ENCODE assay signal across 8 mouse cellular contexts in genomic region chr10:79986963-79987362, GRCm38 (mm10). TPM values are rescaled to one million over a fixed set of nuclear protein-coding genes. Genes with fewer than 3 reads are reported as not detected.
A peak's percentile ranks its signal among the peaks of the same experiment; 100 is the strongest.
DNase-seq lines count a peak whose midpoint lies in the region; ATAC-seq lines count a peak whose summit lies in the region.

No protein-coding gene starts in this region.

- H3K9ac ChIP-seq in hindbrain, embryonic 15.5 days: no peak overlapping the region

- H3K4me1 ChIP-seq in hindbrain, embryonic 15.5 days (replicated peaks): peaks cover 44% of the 10 kb centered on the region

- H3K4me3 ChIP-seq in hindbrain, embryonic 15.5 days: peak overlapping the region; percentile 1; the same call in 1 of the 2 replicates

- 4% methylated on average over 11 of the region's 11 CpGs for WGBS in hindbrain, embryonic 15.5 days

- H3K27me3 ChIP-seq in hindbrain, embryonic 15.5 days: peaks cover 39% of the 10 kb centered on the region

- H3K9me3 ChIP-seq in hindbrain, embryonic 15.5 days: no peaks in the 10 kb centered on the region

- no peak overlapping the region for H3K27ac ChIP-seq in hindbrain, embryonic 15.5 days (replicated peaks)

- H3K4me2 ChIP-seq in hindbrain, embryonic 15.5 days: peak overlapping the region; percentile 96; the same call in 1 of the 2 replicates

- H3K36me3 ChIP-seq in hindbrain, embryonic 15.5 days: no peaks in the 10 kb centered on the region

- peak; percentile 90 for DNase-seq in MEL-GATA-1-ER (ENCODE audit: extremely low read depth, low read depth)
- DNase-seq in cerebellum, adult 9-10 months: peak; percentile 91
- peak; percentile 75 to 83 for DNase-seq in frontal cortex, postnatal 36 days (ENCODE audit: low spot score in 2 of 2)
- DNase-seq in left cerebral cortex, adult 11 months (ENCODE audit: low spot score): peak; percentile 74
- DNase-seq in lung, postnatal 4 days: peak; percentile 94 to 95
- DNase-seq in retina, postnatal 7 days (ENCODE audit: low read depth, low spot score): peak; percentile 63
- DNase-seq in urinary bladder, adult 2 months (ENCODE audit: low spot score): peak; percentile 75

- no peak for ATAC-seq in hindbrain, embryonic 15.5 days (ENCODE audit: low FRiP score, low read depth)

RNA-seq across cellular contexts. Expression of gene Cnn2, which starts 1.4 kb away (rescaled TPM):
- polyA plus RNA-seq in hindbrain, embryonic 15.5 days (2015; fragmentation: Nextera tagmentation; extraction: Ambion mirVana): 29.4 and 33.6 TPM in 2 replicates
- 173 and 185 TPM in 2 replicates for polyA plus RNA-seq in urinary bladder, adult 2 months (2012; rRNA removed)

RNA-seq across cellular contexts. Expression of gene Tmem259, which starts 2.8 kb away (rescaled TPM):
- polyA plus RNA-seq in hindbrain, embryonic 15.5 days (2015; fragmentation: Nextera tagmentation; extraction: Ambion mirVana): 24.5 and 27.3 TPM in 2 replicates
- polyA plus RNA-seq in urinary bladder, adult 2 months (2012; rRNA removed): 135 and 159 TPM in 2 replicates

RNA-seq across cellular contexts. Expression of gene Abca7, which starts 9.3 kb away (rescaled TPM):
- polyA plus RNA-seq in hindbrain, embryonic 15.5 days (2015; fragmentation: Nextera tagmentation; extraction: Ambion mirVana): 4.8 and 5.4 TPM in 2 replicates
- polyA plus RNA-seq in urinary bladder, adult 2 months (2012; rRNA removed): 7.5 and 9.2 TPM in 2 replicates

RNA-seq across cellular contexts. Expression of gene Grin3b, which starts 16.4 kb away (rescaled TPM):
- polyA plus RNA-seq in hindbrain, embryonic 15.5 days (2015; fragmentation: Nextera tagmentation; extraction: Ambion mirVana): 0.29 and 0.34 TPM in 2 replicates
- polyA plus RNA-seq in urinary bladder, adult 2 months (2012; rRNA removed): 0.04 TPM in 1 of 2 replicates, not detected in the other

RNA-seq across cellular contexts. Expression of gene Wdr18, which starts 27.0 kb away (rescaled TPM):
- 93.6 and 94.7 TPM in 2 replicates for polyA plus RNA-seq in hindbrain, embryonic 15.5 days (2015; fragmentation: Nextera tagmentation; extraction: Ambion mirVana)
- polyA plus RNA-seq in urinary bladder, adult 2 months (2012; rRNA removed): 23.5 and 25.0 TPM in 2 replicates
